Mouse (Mus musculus) adrenal gland, postnatal 4 days (tissue): ENCODE measurements at regions not wholly inside any gene's neighbourhood (a gene's known extent, or its start where the extent isn't known, plus 50 kb on each side); places are given as distances from the start of the nearest gene placed in this dataset.

ENCODE experiments used
- DNase-seq, 2 experiments: peaks; one replicate each; pipeline ENCODE4 v3.0.0; 2021 to 2022; ENCODE audit warnings: low spot score in 2 of 2, mixed read lengths in 2 of 2

- peak in 1 of 2 experiments; percentile 2 for DNase-seq
These were observed 52.0 kb upstream of the Tro start for GRCm38 (mm10) chrX:150709416-150709815.
